Mouse (Mus musculus) embryo, embryonic 10.5 days (tissue): ENCODE data around the gene Rbms1.

Experiments used
- DNase-seq: peaks from one replicate; pipeline ENCODE4 v3.0.0-alpha.2; 2015; ENCODE audit warnings: low spot score

Rbms1 gene

GRCm38 (mm10) chr2:60711098-60711880 is 251.7 kb downstream of the Rbms1 start:
- DNase-seq = no peak

GRCm38 (mm10) chr2:60710317-60710716 is 252.7 kb downstream of the Rbms1 start:
- no peak for DNase-seq

GRCm38 (mm10) chr2:60708671-60709070 is 254.3 kb downstream of the Rbms1 start:
- no peak for DNase-seq

- DNase-seq = no peak
These were observed 256.1 kb downstream of the Rbms1 start for GRCm38 (mm10) chr2:60706866-60707265.

GRCm38 (mm10) chr2:60705426-60705825 is 257.6 kb downstream of the Rbms1 start:
- DNase-seq = no peak

GRCm38 (mm10) chr2:60703315-60703714 is 259.7 kb downstream of the Rbms1 start:
- no peak for DNase-seq

GRCm38 (mm10) chr2:60700956-60701355 is 262.0 kb downstream of the Rbms1 start:
- no peak for DNase-seq
